Mouse (Mus musculus): ENCODE measurements at regions not wholly inside any gene's neighbourhood (a gene's known extent, or its start where the extent isn't known, plus 50 kb on each side); places are given as distances from the start of the nearest gene placed in this dataset.

GRCm38 (mm10) chr14:39532689-39533088 lies 59.8 kb upstream of the Nrg3 start:
- H3K27me3 ChIP-seq (ENCODE audit: insufficient read depth, poor library complexity, severe bottlenecking): no peaks in the 10 kb centered on the region
- 9% methylated on average over 2 of the region's 2 CpGs for WGBS
- H3K4me1 ChIP-seq: no peaks in the 10 kb centered on the region
- no peak overlapping the region for H3K27ac ChIP-seq
- H3K4me3 ChIP-seq: no peak overlapping the region
- peak; percentile 70 for DNase-seq (ENCODE audit: low spot score)
- no peaks in the 10 kb centered on the region for H3K36me3 ChIP-seq
- H3K9me3 ChIP-seq: no peaks in the 10 kb centered on the region
